In genomic region chr9:103426425-103426824, GRCm38 (mm10) we compare ENCODE assay signal across 12 mouse cellular contexts. TPM values are rescaled to one million over a fixed set of nuclear protein-coding genes. Genes with fewer than 3 reads are reported as not detected.
DNase-seq lines count a peak whose midpoint lies in the region; ATAC-seq and TF ChIP-seq lines count a peak whose summit lies in the region.
"Had no signal": no experiment of that assay in that cellular context is flagged by ENCODE, and none has a peak within 500 bp of the region (broad histone marks: within the 10 kb centered on the region; RNA-seq: fewer than 3 reads in every experiment).

No protein-coding gene starts in this region.

- WGBS in spleen, adult 2 months = 44% methylated on average over 11 of the region's 11 CpGs
- WGBS in lung, adult 2 months = 80% methylated on average over 11 of the region's 11 CpGs

- DNase-seq in 416B (ENCODE audit: low read depth) = peak; percentile 56
- DNase-seq in B cell, adult 2 months = peak; percentile 66 to 73
- DNase-seq in T-cell, adult 2 months (ENCODE audit: low spot score) = peak; percentile 41
- peak; percentile 41 to 59 for DNase-seq in spleen, adult 2 months (ENCODE audit: low read depth in 1 of 2, low spot score in 2 of 2)
- DNase-seq in lung, adult 2 months = no peak
- DNase-seq in kidney, adult 18-20 months = no peak
- DNase-seq: cerebellum, adult 11 months; liver, embryonic 13.5 days had no signal

- no peaks in the 10 kb centered on the region for H3K36me3 ChIP-seq in spleen, adult 2 months (ENCODE audit: control insufficient read depth, insufficient read depth, low read length)
- H3K36me3 ChIP-seq: embryonic facial prominence, embryonic 15.5 days; kidney, embryonic 15.5 days; liver, embryonic 13.5 days; midbrain, embryonic 13.5 days had no signal

- H3K27ac ChIP-seq in spleen, adult 2 months (ENCODE audit: insufficient read depth, low read length) = no peak overlapping the region
- H3K27ac ChIP-seq: embryonic facial prominence, embryonic 15.5 days; kidney, embryonic 15.5 days; liver, embryonic 13.5 days; midbrain, embryonic 13.5 days had no signal

- no peak for ATAC-seq in granulocyte monocyte progenitor cell, adult 5-6 weeks (replicated peaks; ENCODE audit: poor library complexity, severe bottlenecking)
- ATAC-seq: midbrain, embryonic 13.5 days had no signal

- TF ChIP-seq POLR2A in spleen, adult 2 months (IDR thresholded peaks at IDR 0.05; ENCODE audit: low read depth, low read length) = no peak
- TF ChIP-seq POLR2A in lung, adult 2 months (IDR thresholded peaks at IDR 0.05; ENCODE audit: borderline replicate concordance, extremely low read depth, low read depth, low read length) = no peak

- no peaks in the 10 kb centered on the region for H3K27me3 ChIP-seq in spleen, adult 2 months (ENCODE audit: control insufficient read depth, insufficient read depth, low read length)
- H3K27me3 ChIP-seq: embryonic facial prominence, embryonic 15.5 days; kidney, embryonic 15.5 days; liver, embryonic 13.5 days; midbrain, embryonic 13.5 days had no signal

- no peak for TF ChIP-seq CTCF in spleen, adult 2 months (IDR thresholded peaks at IDR 0.05; ENCODE audit: extremely low read depth, insufficient read depth, insufficient read length, insufficient replicate concordance)
- TF ChIP-seq CTCF in lung, adult 2 months (IDR thresholded peaks at IDR 0.05; ENCODE audit: insufficient read depth, low read length) = no peak

- peaks cover 16% of the 10 kb centered on the region; the same call in 1 of the 2 replicates for H3K4me1 ChIP-seq in spleen, adult 2 months (ENCODE audit: control insufficient read depth, insufficient read depth, insufficient read length)
- no peaks in the 10 kb centered on the region for H3K4me1 ChIP-seq in lung, adult 2 months (ENCODE audit: control insufficient read depth, insufficient read depth, low read length)
- H3K4me1 ChIP-seq: kidney, embryonic 15.5 days; liver, embryonic 13.5 days had no signal

- no peak overlapping the region for H3K4me3 ChIP-seq in spleen, adult 2 months (ENCODE audit: extremely low read depth, insufficient read depth, insufficient read length)
- H3K4me3 ChIP-seq in lung, adult 2 months (replicated peaks; ENCODE audit: extremely low read depth, low read depth, low read length) = no peak overlapping the region
- H3K4me3 ChIP-seq: embryonic facial prominence, embryonic 15.5 days; kidney, embryonic 15.5 days; liver, embryonic 13.5 days; midbrain, embryonic 13.5 days had no signal

RNA-seq across cellular contexts. Expression of gene Bfsp2, which starts 53.8 kb away (rescaled TPM):
- polyA plus RNA-seq in spleen, adult 2 months (2012; rRNA removed) = 6.9 and 8.9 TPM in 2 replicates
- 3.1 TPM in 1 of 2 replicates, not detected in the other for total RNA-seq in granulocyte monocyte progenitor cell, adult 5-6 weeks (2014; fragmentation: Nextera tagmentation)
- total RNA-seq in granulocyte monocyte progenitor cell, adult 5-6 weeks (2017) = 1.2 TPM in 1 of 2 replicates, not detected in the other
- 0.23 and 0.33 TPM in 2 replicates for polyA plus RNA-seq in lung, adult 2 months (2012; rRNA removed)

Comparison
In these comparisons a context has a peak if more than half of its experiments do, and no peak if none do; other contexts are left out.
1. DNase-seq: peak in 416B (single experiment), B cell, adult 2 months (2 of 2), T-cell, adult 2 months (single experiment) and spleen, adult 2 months (2 of 2); none in lung, adult 2 months (single experiment) and kidney, adult 18-20 months (single experiment).